Mouse (Mus musculus) olfactory bulb, adult 2 months (tissue): ENCODE data around the gene Slc10a6. TPM values are rescaled to one million over a fixed set of nuclear protein-coding genes. Genes with fewer than 3 reads are reported as not detected.

ENCODE experiments used
- H3K27ac ChIP-seq: fragments of 200-500 bp; 2 replicates; pipeline ENCODE4 v1.5.1; 2012; ENCODE audit warnings: low read depth, low read length; ENCODE audit not compliant: insufficient read depth
- H3K4me1 ChIP-seq: fragments of 200-500 bp; 2 replicates; pipeline ENCODE4 v1.6.1; 2012; ENCODE audit warnings: low read length; ENCODE audit not compliant: control insufficient read depth, insufficient read depth
- H3K4me3 ChIP-seq: fragments of 200-500 bp; 2 replicates; pipeline ENCODE4 v1.5.1; 2012; ENCODE audit warnings: mild to moderate bottlenecking, low read depth, low read length, moderate library complexity; ENCODE audit not compliant: insufficient read depth
- CTCF ChIP-seq: fragments of 200-500 bp; IDR thresholded peaks from 2 replicates; pipeline ENCODE4 v1.5.1; 2012; ENCODE audit warnings: low read depth, mild to moderate bottlenecking, low read length, moderate library complexity; ENCODE audit not compliant: insufficient read depth
- POLR2A ChIP-seq: fragments of 200-500 bp; IDR thresholded peaks from 2 replicates; pipeline ENCODE4 v1.6.1; 2012; ENCODE audit warnings: mild to moderate bottlenecking, low read depth, low read length, moderate library complexity; ENCODE audit not compliant: insufficient read depth
- WGBS: fragments of 180-500 bp; shearing (Covaris S2); methylation state at CpG from one replicate; pipeline ENCODE4 v1.1.7; 2018; 5-methylcytosine and 5-hydroxymethylcytosine counted together
- polyA plus RNA-seq: library from polyadenylated mRNA; stranded (reverse); fragments of >200 nt; gene quantifications from 2 replicates; pipeline ENCODE4 v1.2.4, GENCODE M21; 2012; ENCODE audit warnings: low replicate concordance; ENCODE audit not compliant: missing spikeins, insufficient read depth, insufficient read length

The Slc10a6 gene
- polyA plus RNA-seq, 1 experiment = not detected

- H3K4me1 ChIP-seq = peaks cover 3% of the 10 kb centered on the region; the same call in 1 of the 2 replicates
- no peak overlapping the region for H3K27ac ChIP-seq
- TF ChIP-seq POLR2A = no peak
- TF ChIP-seq CTCF = no peak
- H3K4me3 ChIP-seq = no peak overlapping the region
- WGBS = 76% methylated on average over 6 of the region's 6 CpGs
Measured at GRCm38 (mm10) chr5:103628499-103628898, 704 bp downstream of the Slc10a6 start.

- Histone ChIP-seq H3K4me3 (no peak overlapping the region), H3K4me1 (peaks cover 3% of the 10 kb centered on the region; the same call in 1 of the 2 replicates), H3K27ac (no peak overlapping the region)
- no peak for TF ChIP-seq POLR2A
- TF ChIP-seq CTCF = no peak
- WGBS = 78% methylated on average over 5 of the region's 5 CpGs
Measured at GRCm38 (mm10) chr5:103624831-103625230, 4.4 kb downstream of the Slc10a6 start.

GRCm38 (mm10) chr5:103622321-103622720, 6.9 kb downstream of the Slc10a6 start:
- Histone ChIP-seq H3K27ac (no peak overlapping the region), H3K4me3 (no peak overlapping the region), H3K4me1 (no peaks in the 10 kb centered on the region)
- TF ChIP-seq CTCF = no peak
- TF ChIP-seq POLR2A = no peak
- 76% methylated on average over 5 of the region's 5 CpGs for WGBS

GRCm38 (mm10) chr5:103620301-103620973, 8.8 kb downstream of the Slc10a6 start:
- Histone ChIP-seq H3K27ac (no peak overlapping the region), H3K4me3 (no peak overlapping the region)
- WGBS = 87% methylated on average over 12 of the region's 12 CpGs

GRCm38 (mm10) chr5:103617191-103617590, 12.0 kb downstream of the Slc10a6 start:
- WGBS = 68% methylated on average over 9 of the region's 9 CpGs
- no peak for TF ChIP-seq POLR2A
- no peak for TF ChIP-seq CTCF

More at GRCm38 (mm10) chr5:103620301-103620973, 8.8 kb downstream of the Slc10a6 start:
- H3K4me1 ChIP-seq = no peaks in the 10 kb centered on the region
- TF ChIP-seq POLR2A (no peak), CTCF (no peak)

GRCm38 (mm10) chr5:103614356-103614755, 14.8 kb downstream of the Slc10a6 start:
- no peak overlapping the region for H3K27ac ChIP-seq
- WGBS = 94% methylated on average over 7 of the region's 7 CpGs
- no peak for TF ChIP-seq CTCF
- TF ChIP-seq POLR2A = no peak
- no peak overlapping the region for H3K4me3 ChIP-seq
- no peaks in the 10 kb centered on the region for H3K4me1 ChIP-seq

More at GRCm38 (mm10) chr5:103617191-103617590, 12.0 kb downstream of the Slc10a6 start:
- Histone ChIP-seq H3K27ac (no peak overlapping the region), H3K4me3 (no peak overlapping the region), H3K4me1 (no peaks in the 10 kb centered on the region)

- WGBS = 88% methylated on average over 7 of the region's 7 CpGs
- Histone ChIP-seq H3K4me3 (no peak overlapping the region), H3K27ac (no peak overlapping the region), H3K4me1 (no peaks in the 10 kb centered on the region)
- no peak for TF ChIP-seq POLR2A
Measured at GRCm38 (mm10) chr5:103612316-103612715, 16.9 kb downstream of the Slc10a6 start.

- WGBS = 95% methylated on average over 10 of the region's 10 CpGs
- TF ChIP-seq CTCF = no peak
- no peak for TF ChIP-seq POLR2A
- Histone ChIP-seq H3K4me1 (no peaks in the 10 kb centered on the region), H3K4me3 (no peak overlapping the region), H3K27ac (no peak overlapping the region)
Measured at GRCm38 (mm10) chr5:103610856-103611472, 18.2 kb downstream of the Slc10a6 start.

- TF ChIP-seq CTCF (no peak), POLR2A (no peak)
- Histone ChIP-seq H3K4me1 (no peaks in the 10 kb centered on the region), H3K4me3 (no peak overlapping the region), H3K27ac (no peak overlapping the region)
- WGBS = 87% methylated on average over 5 of the region's 5 CpGs
Measured at GRCm38 (mm10) chr5:103610148-103610547, 19.1 kb downstream of the Slc10a6 start.
